Mouse (Mus musculus) spleen, postnatal 10 days (tissue): ENCODE data around the gene Diexf.

Experiments used
- DNase-seq, 2 experiments: peaks; one replicate each; pipeline ENCODE4 v3.0.0; 2021 to 2022; ENCODE audit warnings: low spot score in 2 of 2

The Diexf gene

GRCm38 (mm10) chr1:193138669-193139068 is 8.6 kb upstream of the Diexf start:
- DNase-seq = no peak

- no peak for DNase-seq
These were observed 8.0 kb upstream of the Diexf start for GRCm38 (mm10) chr1:193138087-193138486.

DNA sequence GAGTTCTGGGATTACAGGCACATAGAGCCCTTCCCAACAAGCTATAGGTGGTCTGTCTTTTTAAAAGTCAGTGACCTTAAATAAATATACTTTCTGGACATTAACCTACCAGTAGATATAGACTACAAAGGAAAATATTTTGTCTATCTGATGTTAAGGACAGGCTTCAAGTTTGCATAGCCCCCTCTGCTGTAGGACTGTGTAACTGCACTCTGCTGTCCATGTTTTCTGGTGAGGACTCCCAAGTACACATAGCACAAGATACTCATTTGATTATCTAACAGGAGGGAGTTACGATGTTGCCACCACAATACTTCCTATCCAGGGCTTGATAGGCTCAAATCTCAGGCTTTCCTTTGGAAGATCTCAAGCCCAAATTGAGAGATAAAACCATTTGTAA is 3.7 kb upstream of the Diexf start:
- peak in 1 of 2 experiments; percentile 25 for DNase-seq

GRCm38 (mm10) chr1:193132385-193132784 is 2.3 kb upstream of the Diexf start:
- no peak for DNase-seq

DNA sequence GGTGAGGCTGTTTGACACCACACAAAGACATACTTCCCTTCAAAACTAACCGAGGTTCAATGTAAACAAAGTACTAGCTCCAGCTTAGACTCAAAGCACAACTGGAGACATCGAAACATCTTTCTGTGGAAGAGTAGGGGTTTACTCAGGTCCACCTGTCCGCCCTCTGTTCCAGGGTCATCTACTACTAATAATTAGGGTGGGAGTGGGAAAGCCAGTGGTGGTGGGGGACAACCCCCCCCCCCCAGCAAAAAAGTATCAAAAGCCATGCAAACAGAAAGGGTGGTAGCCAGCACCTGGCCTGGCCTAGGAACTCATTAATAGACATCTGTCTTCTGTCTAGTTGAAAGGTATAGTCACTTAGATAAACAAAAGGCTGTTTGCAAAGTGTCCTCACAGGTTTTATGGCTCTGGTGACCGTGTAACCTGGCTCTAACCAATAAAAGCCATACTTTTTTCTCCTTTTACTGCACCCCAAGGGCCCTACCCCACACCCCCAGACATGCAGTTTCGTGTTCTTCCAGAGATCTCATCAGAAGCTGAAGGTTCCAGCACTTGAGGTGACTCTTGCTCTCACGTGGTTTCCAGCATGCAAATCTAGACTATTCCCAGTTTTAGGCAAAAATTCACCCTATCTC is 1.4 kb upstream of the Diexf start:
- no peak for DNase-seq

DNA sequence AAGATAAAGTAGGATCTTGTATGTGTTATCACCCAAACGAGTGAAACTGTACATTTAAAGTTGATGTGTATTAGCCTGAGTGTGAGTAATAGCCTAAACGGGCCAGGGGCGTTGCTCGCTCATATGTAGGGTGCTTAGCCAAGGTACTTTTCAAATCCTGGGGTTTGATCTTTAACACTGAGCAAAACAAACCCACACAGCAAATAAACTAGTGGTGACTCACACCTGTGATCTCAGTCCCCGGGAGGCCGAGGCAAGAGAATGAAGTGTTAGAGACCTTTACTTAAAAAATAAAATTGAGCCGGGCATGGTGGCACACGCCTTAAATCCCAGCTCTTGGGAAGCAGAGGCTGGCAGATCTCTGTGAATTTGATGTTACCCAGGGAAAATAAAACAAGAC is 767 bp upstream of the Diexf start:
- no peak for DNase-seq

DNA sequence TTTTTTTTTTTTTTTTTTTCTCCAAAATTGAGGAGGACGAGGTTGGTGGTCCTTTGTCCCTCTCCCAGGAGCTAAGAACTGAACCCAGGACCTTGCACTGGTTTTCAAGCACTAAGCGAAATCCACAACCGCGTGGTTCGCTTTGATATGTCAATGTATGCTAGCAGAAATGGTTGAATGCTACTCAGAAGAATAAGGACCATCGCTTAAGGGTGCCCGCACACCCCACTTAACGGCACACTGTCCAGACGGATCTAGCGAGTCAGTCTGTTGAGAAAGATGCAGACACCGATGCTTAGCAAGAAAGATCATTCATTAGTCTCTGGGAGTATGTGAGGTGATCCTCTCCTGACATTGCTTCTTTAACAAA is 369 bp upstream of the Diexf start:
- no peak for DNase-seq

DNA sequence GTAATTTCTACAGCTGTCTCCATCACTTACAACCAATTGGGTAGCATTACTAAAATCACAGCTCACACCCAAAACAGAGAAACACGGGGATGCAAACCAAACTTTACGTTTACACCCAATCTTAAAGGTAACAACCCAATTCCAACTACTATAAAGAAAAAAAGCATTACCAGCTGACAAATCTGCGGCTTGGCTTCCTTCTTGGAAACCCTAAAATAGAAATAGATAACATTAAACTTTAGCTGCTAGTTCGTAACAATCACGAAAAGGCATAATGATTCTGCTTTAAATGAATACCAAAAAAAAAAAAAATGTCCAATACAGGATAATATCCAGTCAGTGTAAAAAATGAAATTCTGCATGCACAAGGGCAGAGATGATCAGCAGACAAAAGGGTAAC is 751 bp downstream of the Diexf start:
- no peak for DNase-seq

DNA sequence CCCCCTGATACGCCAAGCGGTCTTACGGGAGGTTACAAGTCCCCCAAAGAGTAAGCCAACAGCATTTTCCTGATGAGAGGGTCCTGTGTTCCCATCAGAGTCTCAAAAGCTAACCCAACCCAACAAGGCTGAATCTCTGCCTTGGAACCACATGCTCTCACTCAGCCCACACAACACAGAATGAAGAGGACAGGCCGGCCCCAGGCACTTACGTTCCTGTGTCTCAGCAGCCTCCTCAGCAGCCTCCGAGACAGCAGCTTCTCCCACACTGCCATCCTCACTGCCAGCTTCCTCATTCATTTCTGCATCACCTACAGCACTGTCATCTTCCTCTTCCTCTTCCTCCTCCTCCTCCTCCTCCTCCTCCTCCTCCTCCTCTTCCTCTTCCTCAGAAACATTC is 2.0 kb downstream of the Diexf start:
- no peak for DNase-seq

DNA sequence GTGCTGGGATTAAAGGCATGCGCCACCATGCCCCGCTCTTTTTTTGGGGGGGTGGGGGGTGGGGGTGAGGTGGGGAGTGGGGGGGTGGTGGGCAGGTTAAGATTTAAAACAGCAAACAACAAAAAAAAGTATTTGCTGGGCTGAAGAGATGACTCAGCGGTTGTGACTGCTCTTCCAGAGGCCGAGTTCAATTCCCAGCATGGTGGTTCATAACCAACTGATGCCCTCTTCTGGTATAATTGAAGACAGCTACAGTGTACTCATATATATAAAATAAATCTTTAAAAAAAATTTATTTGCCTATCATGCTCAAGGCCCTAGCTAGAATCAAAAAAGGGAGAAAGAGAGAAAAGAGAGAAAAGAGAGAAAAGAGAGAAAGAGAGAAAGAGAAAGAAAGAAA is 4.2 kb downstream of the Diexf start:
- no peak for DNase-seq

DNA sequence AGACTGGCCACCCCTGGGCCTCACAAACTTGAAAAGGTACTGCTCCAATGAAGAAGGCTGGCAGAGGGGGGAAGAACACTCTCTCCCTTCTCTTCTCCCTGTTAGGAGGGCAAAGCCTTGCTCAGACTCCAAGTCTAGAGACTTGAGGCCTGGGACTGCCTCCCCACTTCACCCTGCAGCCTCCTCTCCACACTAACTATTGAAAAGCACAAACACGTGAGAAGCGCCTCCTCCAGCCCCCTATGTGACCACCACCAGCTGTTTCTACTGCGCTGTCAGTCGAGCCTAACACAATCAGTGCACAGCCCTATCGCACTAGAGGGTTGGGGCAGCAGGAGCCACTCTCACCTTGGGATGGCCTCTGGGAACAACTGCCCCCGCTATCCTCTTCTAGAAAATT is 6.8 kb downstream of the Diexf start:
- no peak for DNase-seq

- DNase-seq = no peak
These were observed 7.3 kb downstream of the Diexf start for GRCm38 (mm10) chr1:193122793-193123192.

GRCm38 (mm10) chr1:193112093-193112492 is 18.0 kb downstream of the Diexf start:
- no peak for DNase-seq

DNA sequence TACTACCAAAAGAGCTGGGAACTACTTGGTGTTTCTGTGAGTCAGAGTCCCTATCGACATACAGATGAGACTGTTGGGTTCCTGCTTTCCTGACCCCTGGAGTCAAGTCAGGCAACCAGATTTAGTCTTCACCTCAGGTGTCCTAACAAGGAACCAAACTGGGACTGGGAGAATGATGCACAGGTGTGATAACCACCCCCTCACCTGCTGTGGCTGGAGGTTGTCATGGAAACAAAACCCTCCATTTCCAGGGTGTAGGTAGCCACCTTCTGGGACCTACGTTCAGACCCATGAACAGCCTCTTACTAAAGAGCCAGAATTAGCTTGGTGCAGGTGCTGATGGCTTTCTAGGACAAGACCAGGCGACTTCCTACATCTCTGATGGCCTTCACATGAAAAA is 27.1 kb downstream of the Diexf start:
- DNase-seq = no peak

DNA sequence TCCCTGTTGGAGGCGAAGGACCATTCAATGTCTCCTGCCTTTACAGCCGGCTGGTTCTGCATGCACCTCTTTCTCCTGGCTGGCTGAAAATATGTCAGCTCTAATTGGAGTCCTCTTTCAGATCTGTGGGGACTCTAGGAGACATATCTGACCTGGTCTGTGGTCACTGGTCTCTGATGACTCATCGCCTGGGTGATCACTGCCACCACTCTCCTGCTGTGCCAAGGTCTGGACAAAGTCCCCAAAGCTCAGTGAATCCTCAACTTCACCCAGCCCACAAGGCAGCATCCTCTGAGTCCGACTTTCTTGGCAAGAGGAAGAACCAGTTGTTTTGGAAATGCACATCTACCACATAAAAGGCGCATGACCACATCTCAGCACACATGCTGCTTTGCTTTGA is 27.5 kb downstream of the Diexf start:
- DNase-seq = no peak

- no peak for DNase-seq
These were observed 28.0 kb downstream of the Diexf start for GRCm38 (mm10) chr1:193102029-193102428.

DNA sequence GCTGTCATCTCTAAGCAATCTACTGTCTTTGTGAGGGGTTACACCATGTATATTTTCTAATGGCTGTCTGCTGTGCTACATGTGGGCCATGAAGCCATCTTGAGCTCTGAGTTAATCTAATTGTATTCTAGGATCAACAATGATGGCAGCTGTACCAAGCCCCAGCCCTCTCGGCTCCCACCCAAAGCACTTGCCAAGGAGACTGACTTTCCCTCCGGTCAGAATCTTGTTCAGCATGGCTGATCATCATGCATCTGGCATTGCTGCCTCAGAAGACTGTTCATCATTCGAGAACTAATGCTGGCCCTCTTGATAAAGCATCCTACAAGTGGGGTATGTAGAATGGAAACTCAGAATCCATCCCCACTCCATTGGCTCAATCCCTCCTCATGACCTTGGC is 31.1 kb downstream of the Diexf start:
- DNase-seq = no peak

- DNase-seq = no peak
These were observed 36.5 kb downstream of the Diexf start for GRCm38 (mm10) chr1:193093596-193093995.

DNA sequence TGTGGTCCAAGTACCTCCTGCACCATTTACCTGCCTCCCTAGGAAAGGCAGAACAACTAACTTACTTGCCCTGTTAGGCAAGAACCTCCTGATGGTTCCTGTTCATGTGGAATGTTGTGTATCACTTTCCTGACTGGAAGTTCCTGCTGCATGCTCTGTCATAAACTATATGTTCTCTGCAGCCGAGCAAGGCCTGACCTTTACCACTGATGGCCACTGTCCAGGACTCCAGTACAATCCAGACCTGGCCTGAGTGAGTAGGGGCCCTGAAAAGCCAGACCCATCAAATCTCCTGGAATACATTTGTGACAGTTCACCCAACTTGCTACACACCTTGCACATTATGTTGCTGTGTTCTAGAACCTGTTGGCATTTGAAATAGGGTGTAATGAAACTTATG is 37.3 kb downstream of the Diexf start:
- no peak for DNase-seq

- no peak for DNase-seq
These were observed 39.2 kb downstream of the Diexf start for GRCm38 (mm10) chr1:193090894-193091293.

GRCm38 (mm10) chr1:193090211-193090871 is 39.7 kb downstream of the Diexf start:
- DNase-seq = no peak

GRCm38 (mm10) chr1:193089683-193090082 is 40.4 kb downstream of the Diexf start:
- DNase-seq = no peak

DNA sequence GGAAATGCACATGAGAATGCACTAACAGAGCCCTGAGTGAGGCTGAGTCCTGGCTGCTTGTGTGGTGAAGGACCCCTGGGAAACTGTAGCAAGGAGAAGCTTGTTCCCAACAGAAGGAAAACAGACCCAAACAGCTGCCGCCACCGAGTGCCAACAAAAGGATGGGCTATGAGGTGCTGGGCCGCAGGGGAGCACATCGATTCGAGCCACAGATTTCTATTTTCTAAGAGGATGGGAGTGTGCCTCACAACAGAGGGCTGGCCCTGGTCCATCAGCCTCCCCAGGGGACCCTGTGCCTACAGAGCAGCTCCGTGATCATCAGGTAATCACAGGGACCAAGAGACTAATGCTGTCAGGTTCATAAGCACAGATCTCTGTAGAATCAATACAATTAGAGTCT is 40.9 kb downstream of the Diexf start:
- DNase-seq = no peak
